Mouse (Mus musculus): ENCODE data around the gene Macrod1.

Gene Macrod1

GRCm38 (mm10) chr19:7240291-7240690 is 183.7 kb downstream of the Macrod1 start:
- peak; percentile 11 for DNase-seq (ENCODE audit: low spot score)

GRCm38 (mm10) chr19:7240782-7241690 is 184.4 kb downstream of the Macrod1 start, which contains the start of gene Naa40:
Gene Naa40 (minus strand): TSS chr19:7241183.
- peak; percentile 93 for DNase-seq (ENCODE audit: low spot score)

- no peak for DNase-seq (ENCODE audit: low spot score)
Observed at GRCm38 (mm10) chr19:7246021-7246420, 189.4 kb downstream of the Macrod1 start.
